Mouse (Mus musculus) liver, postnatal 0 days (tissue): ENCODE data around the gene Fbln1.

Source experiments
- CTCF ChIP-seq: sonication (generic); IDR thresholded peaks from 2 replicates; pipeline ENCODE4 v1.5.1; 2016; ENCODE audit warnings: antibody characterized with exemption, low read depth
- EP300 ChIP-seq: IDR thresholded peaks from 2 replicates; pipeline ENCODE4 v1.6.1; 2016; ENCODE audit warnings: antibody characterized with exemption, low read depth, mild to moderate bottlenecking

- no peak for TF ChIP-seq CTCF
- TF ChIP-seq EP300 = no peak
These were observed 41.2 kb downstream of the Fbln1 start for GRCm38 (mm10) chr15:85246936-85247335.
